Mouse (Mus musculus) hindbrain, postnatal 0 days (tissue): ENCODE data around the gene Cdyl. TPM values are rescaled to one million over a fixed set of nuclear protein-coding genes. Genes with fewer than 3 reads are reported as not detected.

Source experiments
- ATAC-seq: fragments of 200-750 bp; cut with Nextera tagmentation; 2 replicates; pipeline ENCODE4 v1.8.0; 2017; ENCODE audit warnings: mild to moderate bottlenecking, moderate TSS enrichment, moderate library complexity
- DNase-seq: peaks from one replicate; pipeline ENCODE4 v3.0.0-alpha.2; 2015; ENCODE audit warnings: low spot score
- H3K27ac ChIP-seq: fragments of 300-500 bp; sonication (generic); 2 replicates; pipeline ENCODE4 v1.5.1; 2014; ENCODE audit warnings: mild to moderate bottlenecking
- H3K27me3 ChIP-seq: fragments of 300-500 bp; sonication (generic); 2 replicates; pipeline ENCODE4 v1.6.1; 2014; ENCODE audit warnings: low read length, mixed read lengths; ENCODE audit not compliant: insufficient read depth
- H3K36me3 ChIP-seq: fragments of 300-500 bp; sonication (generic); 2 replicates; pipeline ENCODE4 v1.6.1; 2014; ENCODE audit warnings: low read length, mixed read lengths; ENCODE audit not compliant: insufficient read depth
- H3K4me1 ChIP-seq: fragments of 300-500 bp; sonication (generic); 2 replicates; pipeline ENCODE4 v1.6.1; 2014; ENCODE audit warnings: antibody characterized with exemption, low read length, mixed read lengths; ENCODE audit not compliant: insufficient read depth
- H3K4me2 ChIP-seq: fragments of 300-500 bp; sonication (generic); 2 replicates; pipeline ENCODE4 v1.6.1; 2014; ENCODE audit warnings: low read depth, mild to moderate bottlenecking, low read length, moderate library complexity, mixed read lengths
- H3K4me3 ChIP-seq: fragments of 300-500 bp; sonication (generic); 2 replicates; pipeline ENCODE4 v1.5.1; 2014; ENCODE audit warnings: low read length
- H3K9ac ChIP-seq: fragments of 300-500 bp; sonication (generic); replicated peaks from 2 replicates; pipeline ENCODE4 v1.6.1; 2014; ENCODE audit warnings: mild to moderate bottlenecking, low read length, moderate library complexity, mixed read lengths
- H3K9me3 ChIP-seq: fragments of 300-500 bp; sonication (generic); 2 replicates; pipeline ENCODE4 v1.6.1; 2016; ENCODE audit warnings: low read length, mixed read lengths
- CTCF ChIP-seq: IDR thresholded peaks from 2 replicates; pipeline ENCODE4 v1.5.1; 2016; ENCODE audit warnings: antibody characterized with exemption, control low read depth, low read depth
- WGBS: fragments of 180-500 bp; shearing (Covaris S2); extraction: QIAGEN DNeasy Blood & Tissue Kit; methylation state at CpG from one replicate; pipeline ENCODE4 v1.1.7; 2014; 5-methylcytosine and 5-hydroxymethylcytosine counted together
- polyA plus RNA-seq: library from polyadenylated mRNA; unstranded; fragments of >200 nt; fragmentation: Nextera tagmentation; extraction: Ambion mirVana; gene quantifications from 2 replicates; pipeline ENCODE4 v1.2.1, GENCODE M21; 2015
- total RNA-seq: library from RNA; depleted of rRNA; stranded (reverse); fragments of >200 nt; gene quantifications from 2 replicates; pipeline ENCODE4 v1.2.3, GENCODE M21; 2014

Gene Cdyl
- total and polyA plus RNA-seq, 2 experiments from 2014 or later = 4.4 to 7.6 TPM

GRCm38 (mm10) chr13:35665456-35665855, 5.8 kb downstream of the Cdyl start:
- TF ChIP-seq CTCF = no peak
- H3K4me1 ChIP-seq = no peaks in the 10 kb centered on the region
- no peak overlapping the region for H3K9ac ChIP-seq
- WGBS = 89% methylated on average over 3 of the region's 3 CpGs
- no peaks in the 10 kb centered on the region for H3K9me3 ChIP-seq
- no peaks in the 10 kb centered on the region for H3K36me3 ChIP-seq
- ATAC-seq (no peak), DNase-seq (no peak)
- no peak overlapping the region for H3K27ac ChIP-seq
- no peak overlapping the region for H3K4me3 ChIP-seq
- H3K4me2 ChIP-seq = no peak overlapping the region
- H3K27me3 ChIP-seq = no peaks in the 10 kb centered on the region

GRCm38 (mm10) chr13:35669910-35670469, 10.4 kb downstream of the Cdyl start:
- no peaks in the 10 kb centered on the region for H3K9me3 ChIP-seq
- no peak for TF ChIP-seq CTCF
- H3K27me3 ChIP-seq = no peaks in the 10 kb centered on the region
- H3K4me1 ChIP-seq = no peaks in the 10 kb centered on the region
- no peak overlapping the region for H3K27ac ChIP-seq
- no peak for ATAC-seq
- no peak overlapping the region for H3K4me2 ChIP-seq
- DNase-seq = no peak
- no peak overlapping the region for H3K4me3 ChIP-seq
- H3K9ac ChIP-seq = no peak overlapping the region
- 80% methylated on average over 4 of the region's 4 CpGs for WGBS
- no peaks in the 10 kb centered on the region for H3K36me3 ChIP-seq

- Histone ChIP-seq H3K4me1 (no peaks in the 10 kb centered on the region), H3K9me3 (no peaks in the 10 kb centered on the region), H3K36me3 (no peaks in the 10 kb centered on the region), H3K9ac (no peak overlapping the region), H3K27me3 (no peaks in the 10 kb centered on the region), H3K4me3 (no peak overlapping the region), H3K4me2 (no peak overlapping the region), H3K27ac (no peak overlapping the region)
- 19% methylated on average over 4 of the region's 4 CpGs for WGBS
- ATAC-seq = peak; percentile 70
- peak; percentile 23 for DNase-seq
- no peak for TF ChIP-seq CTCF
Observed at GRCm38 (mm10) chr13:35670875-35671274, 11.2 kb downstream of the Cdyl start.

- DNase-seq = no peak
- H3K9ac ChIP-seq = no peak overlapping the region
- no peak for TF ChIP-seq CTCF
- H3K36me3 ChIP-seq = no peaks in the 10 kb centered on the region
- no peak for ATAC-seq
- H3K4me2 ChIP-seq = no peak overlapping the region
- no peaks in the 10 kb centered on the region for H3K27me3 ChIP-seq
- WGBS = 97% methylated on average over 1 of the region's 1 CpGs
- no peaks in the 10 kb centered on the region for H3K9me3 ChIP-seq
- no peak overlapping the region for H3K4me3 ChIP-seq
- no peaks in the 10 kb centered on the region for H3K4me1 ChIP-seq
- no peak overlapping the region for H3K27ac ChIP-seq
Observed at GRCm38 (mm10) chr13:35676921-35677320, 17.3 kb downstream of the Cdyl start.

- WGBS = 82% methylated on average over 7 of the region's 7 CpGs
- no peak overlapping the region for H3K9ac ChIP-seq
- H3K27ac ChIP-seq = no peak overlapping the region
- no peaks in the 10 kb centered on the region for H3K4me1 ChIP-seq
- no peaks in the 10 kb centered on the region for H3K27me3 ChIP-seq
- H3K9me3 ChIP-seq = no peaks in the 10 kb centered on the region
- DNase-seq (no peak), ATAC-seq (no peak)
- H3K4me3 ChIP-seq = no peak overlapping the region
- no peaks in the 10 kb centered on the region for H3K36me3 ChIP-seq
- TF ChIP-seq CTCF = no peak
- no peak overlapping the region for H3K4me2 ChIP-seq
Observed at GRCm38 (mm10) chr13:35677433-35678051, 17.9 kb downstream of the Cdyl start.

- H3K4me3 ChIP-seq = no peak overlapping the region
- TF ChIP-seq CTCF = no peak
- no peak for ATAC-seq
Observed at GRCm38 (mm10) chr13:35678691-35679090, 19.1 kb downstream of the Cdyl start.

GRCm38 (mm10) chr13:35681361-35681760, 21.7 kb downstream of the Cdyl start:
- no peaks in the 10 kb centered on the region for H3K9me3 ChIP-seq
- H3K36me3 ChIP-seq = no peaks in the 10 kb centered on the region
- no peaks in the 10 kb centered on the region for H3K27me3 ChIP-seq
- TF ChIP-seq CTCF = no peak
- WGBS = 83% methylated on average over 3 of the region's 3 CpGs
- H3K4me3 ChIP-seq = no peak overlapping the region
- H3K27ac ChIP-seq = no peak overlapping the region
- no peak for DNase-seq
- no peaks in the 10 kb centered on the region for H3K4me1 ChIP-seq
- ATAC-seq = no peak
- no peak overlapping the region for H3K9ac ChIP-seq
- H3K4me2 ChIP-seq = no peak overlapping the region

More at GRCm38 (mm10) chr13:35678691-35679090, 19.1 kb downstream of the Cdyl start:
- Histone ChIP-seq H3K9ac (no peak overlapping the region), H3K4me2 (no peak overlapping the region), H3K36me3 (no peaks in the 10 kb centered on the region), H3K9me3 (no peaks in the 10 kb centered on the region), H3K4me1 (no peaks in the 10 kb centered on the region), H3K27ac (no peak overlapping the region), H3K27me3 (no peaks in the 10 kb centered on the region)
- 85% methylated on average over 6 of the region's 6 CpGs for WGBS
- no peak for DNase-seq
